Mouse (Mus musculus) cerebellum, adult 11-12 months (tissue): ENCODE data around the gene Gm20835.
"Not testable (repeated sequence)": the region's sequence is repeated elsewhere in the genome, so short reads cannot be mapped to it uniquely, and the experiment has no call there.

Experiments used
- DNase-seq: peaks from one replicate; pipeline ENCODE4 v3.0.0; 2022

Gene Gm20835

GRCm38 (mm10) chrY:36735190-36735589 is at the start of gene Gm20835:
Gm20835 (minus strand) TSS chrY:36735290.
- not testable (repeated sequence) for DNase-seq
